Mouse (Mus musculus): ENCODE measurements around the gene Gpr35.
"Not testable (repeated sequence)": the region's sequence is repeated elsewhere in the genome, so short reads cannot be mapped to it uniquely, and the experiment has no call there.

Gpr35 gene

GRCm38 (mm10) chr1:92933611-92934010 lies 17.1 kb upstream of the Gpr35 start:
- no peak for DNase-seq (ENCODE audit: low spot score in 2 of 2)

- peak; percentile 87 to 92 for DNase-seq (ENCODE audit: low spot score in 2 of 2)
Observed at GRCm38 (mm10) chr1:92934182-92934827, 16.4 kb upstream of the Gpr35 start, which contains the start of gene Capn10. Gene Capn10, plus strand, starts transcription at chr1:92934376.

GRCm38 (mm10) chr1:92935054-92935962 lies 15.4 kb upstream of the Gpr35 start:
- DNase-seq (ENCODE audit: low spot score in 2 of 2), result peak; percentile 43 to 79

- DNase-seq (ENCODE audit: low spot score in 2 of 2), result no peak
Observed at GRCm38 (mm10) chr1:92935977-92936376, 14.7 kb upstream of the Gpr35 start.

DNA sequence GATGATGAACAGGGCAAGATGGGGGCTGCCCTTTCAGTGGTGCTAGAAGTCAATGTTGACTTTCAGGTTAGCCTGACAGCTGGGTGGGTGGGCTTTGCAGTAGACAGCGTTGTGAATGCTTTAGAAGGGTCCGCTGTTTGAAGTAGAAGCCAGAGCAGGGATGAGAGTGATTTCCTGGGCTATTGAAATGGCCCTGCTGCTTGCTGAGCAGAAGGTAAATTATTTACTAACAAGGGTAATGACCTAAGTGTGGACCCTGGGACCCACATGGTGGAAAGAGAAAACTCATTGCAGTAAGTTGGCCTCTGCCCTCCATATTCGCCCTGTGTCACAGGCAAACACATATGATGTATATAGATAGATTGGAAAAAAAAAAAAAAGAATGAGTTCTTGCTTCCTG lies 14.2 kb upstream of the Gpr35 start:
- DNase-seq (ENCODE audit: low spot score in 2 of 2), result no peak

GRCm38 (mm10) chr1:92937797-92938196 lies 12.9 kb upstream of the Gpr35 start:
- DNase-seq (ENCODE audit: low spot score in 2 of 2), result no peak

GRCm38 (mm10) chr1:92939746-92940145 lies 10.9 kb upstream of the Gpr35 start:
- no peak for DNase-seq (ENCODE audit: low spot score in 2 of 2)

DNA sequence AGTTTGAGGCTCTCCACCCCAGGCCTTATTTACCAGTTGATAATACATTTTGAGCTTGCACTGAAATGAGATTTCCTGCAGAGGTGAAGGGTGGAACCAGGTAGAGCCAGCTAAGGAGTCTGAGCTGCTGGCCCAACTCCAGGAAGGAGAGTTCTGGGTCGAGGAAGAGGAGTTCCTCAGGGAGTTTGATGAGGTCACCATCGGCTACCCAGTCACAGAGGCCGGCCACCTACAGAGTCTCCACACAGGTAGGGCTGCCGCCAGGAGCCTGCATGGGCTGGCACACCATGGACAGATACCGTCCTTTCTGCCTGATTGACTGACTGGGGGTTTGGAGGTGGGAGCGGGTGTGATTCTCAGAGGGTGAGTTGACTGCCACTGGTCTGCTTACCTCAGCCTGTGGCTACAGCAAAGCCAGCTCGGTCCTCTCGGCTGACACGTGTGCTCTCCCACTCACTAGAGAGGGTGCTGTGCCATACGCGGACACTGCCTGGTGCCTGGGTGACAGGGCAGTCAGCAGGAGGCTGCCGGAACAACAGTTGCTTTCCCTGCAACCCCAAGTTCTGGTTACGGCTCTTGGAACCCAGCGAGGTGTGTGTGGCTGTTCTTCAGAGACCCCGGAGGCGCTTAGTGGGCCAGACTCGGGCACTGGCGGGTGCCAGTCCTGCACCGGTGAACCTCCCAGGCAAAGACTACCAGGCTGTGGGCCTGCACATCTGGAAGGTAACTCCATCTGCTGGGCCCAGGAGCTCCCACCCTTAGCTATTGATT lies 7.3 kb upstream of the Gpr35 start:
- DNase-seq (ENCODE audit: low spot score in 2 of 2), result peak in 1 of 2 experiments; percentile 9

- peak in 1 of 2 experiments; percentile 5 for DNase-seq (ENCODE audit: low spot score in 2 of 2)
Observed at GRCm38 (mm10) chr1:92947966-92948365, 2.7 kb upstream of the Gpr35 start.

GRCm38 (mm10) chr1:92949426-92949825 lies 1.2 kb upstream of the Gpr35 start:
- DNase-seq (ENCODE audit: low spot score in 2 of 2), result peak in 1 of 2 experiments; percentile 55

DNA sequence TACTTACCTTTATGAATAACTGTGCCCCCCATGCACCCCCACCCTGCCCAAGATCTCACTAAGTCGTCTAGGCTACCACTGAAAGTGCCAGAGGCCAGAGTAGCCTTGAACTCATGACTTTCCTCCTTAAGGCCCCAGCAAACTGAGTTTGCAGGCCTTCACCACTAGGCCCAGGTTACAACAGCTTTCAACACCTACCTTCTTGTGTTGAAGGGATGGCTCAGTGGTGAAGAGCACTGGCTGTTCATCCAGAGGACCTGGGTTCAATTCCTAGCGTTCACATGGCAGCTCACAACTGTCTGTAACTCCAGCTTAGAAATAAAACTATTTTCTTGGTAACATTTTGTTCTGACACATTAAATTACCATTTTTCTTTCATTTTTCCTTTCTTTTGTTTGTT lies 3.0 kb downstream of the Gpr35 start:
- DNase-seq (ENCODE audit: low spot score in 2 of 2), result peak in 1 of 2 experiments; percentile 4

GRCm38 (mm10) chr1:92956571-92957335 lies 6.1 kb downstream of the Gpr35 start:
- peak; percentile 63 to 74 for DNase-seq (ENCODE audit: low spot score in 2 of 2)

DNA sequence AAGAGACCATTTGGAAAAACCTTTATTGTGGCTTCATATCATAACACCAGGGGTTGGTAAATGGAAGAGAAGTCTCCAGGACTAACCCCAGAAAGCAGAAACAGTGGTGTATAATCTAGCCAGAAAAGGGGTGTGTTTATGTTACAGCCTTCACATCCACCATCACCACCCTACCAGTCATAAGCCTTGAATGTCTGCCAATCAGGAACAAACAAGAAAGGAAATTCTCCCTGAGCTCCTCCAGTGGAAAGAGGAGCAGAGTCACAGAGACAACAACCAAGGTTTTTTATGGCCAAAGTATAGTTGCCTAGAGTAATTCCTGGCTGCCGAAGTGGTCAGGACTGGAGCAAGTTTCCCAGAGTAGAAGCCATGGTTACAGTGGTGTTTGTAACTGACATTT lies 8.3 kb downstream of the Gpr35 start:
- DNase-seq (ENCODE audit: low spot score in 2 of 2), result no peak

- DNase-seq (ENCODE audit: low spot score in 2 of 2), result not testable (repeated sequence)
Observed at GRCm38 (mm10) chr1:92970791-92971190, 20.1 kb downstream of the Gpr35 start.

DNA sequence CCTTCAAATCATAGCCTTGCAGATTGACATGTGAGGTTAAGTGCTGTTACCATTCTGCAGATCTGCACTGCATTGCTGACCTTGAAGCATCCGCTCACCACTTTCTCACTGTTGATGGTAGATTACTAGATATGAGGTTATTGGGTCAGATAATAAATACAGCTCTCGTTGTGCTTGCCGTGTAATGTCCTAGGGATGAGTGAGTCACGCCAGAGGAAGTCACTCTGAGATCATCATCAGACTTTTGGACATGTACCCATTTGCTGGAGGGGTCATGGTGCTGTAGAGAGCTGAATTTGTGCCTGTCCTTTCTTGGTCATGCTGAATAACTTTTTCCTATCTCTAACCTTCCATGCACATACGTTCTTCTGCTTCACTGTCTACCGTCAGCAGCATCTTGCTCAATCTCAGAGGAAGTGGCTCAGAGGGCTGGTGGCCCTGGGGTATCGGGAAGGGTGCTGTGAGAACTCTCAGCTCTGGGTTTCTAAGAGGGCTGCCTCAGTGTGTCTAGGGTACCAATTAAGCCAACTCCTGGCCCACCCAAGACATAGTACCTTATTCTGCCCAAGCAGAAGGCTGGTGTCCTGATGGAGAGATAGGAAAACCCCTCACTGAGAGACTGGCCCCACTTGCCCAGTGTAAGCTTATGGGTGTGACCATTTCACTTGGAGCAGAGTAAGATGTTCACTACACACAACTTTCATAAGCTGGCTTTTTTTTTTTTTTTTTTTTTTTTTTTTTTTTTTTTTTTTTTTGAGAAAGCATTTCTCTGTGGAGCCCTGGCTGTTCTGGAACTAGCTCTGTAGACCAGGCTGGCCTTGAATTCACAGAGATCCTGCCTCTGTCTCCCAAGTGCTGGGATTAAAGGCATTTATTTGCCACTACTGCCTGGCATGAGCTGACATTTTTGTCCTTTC lies 21.5 kb downstream of the Gpr35 start:
- DNase-seq (ENCODE audit: low spot score in 2 of 2), result no peak

GRCm38 (mm10) chr1:92972854-92973253 lies 22.2 kb downstream of the Gpr35 start:
- peak in 1 of 2 experiments; percentile 67 for DNase-seq (ENCODE audit: low spot score in 2 of 2)

DNA sequence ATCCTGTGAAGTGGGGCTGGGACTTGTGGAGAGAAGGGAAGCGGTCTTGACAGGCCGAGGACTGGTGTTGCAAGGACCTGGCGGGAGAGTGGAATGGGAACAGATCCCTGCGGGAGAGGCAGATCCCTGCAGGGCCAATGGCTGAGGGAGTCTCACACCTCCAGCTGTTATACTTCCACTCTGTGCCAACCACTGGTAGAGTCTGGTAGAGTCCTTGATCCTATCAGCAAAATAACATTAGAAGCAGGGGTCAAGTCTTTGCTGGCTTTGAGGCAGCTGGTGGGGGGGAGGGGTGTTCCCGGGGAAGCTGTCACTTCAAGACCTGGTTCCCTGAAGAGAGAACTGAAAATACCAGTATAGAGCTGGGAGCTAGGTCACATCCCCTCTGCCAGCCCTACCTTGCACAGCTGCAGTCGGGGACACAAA lies 25.5 kb downstream of the Gpr35 start:
- DNase-seq (ENCODE audit: low spot score in 2 of 2), result peak in 1 of 2 experiments; percentile 20

DNA sequence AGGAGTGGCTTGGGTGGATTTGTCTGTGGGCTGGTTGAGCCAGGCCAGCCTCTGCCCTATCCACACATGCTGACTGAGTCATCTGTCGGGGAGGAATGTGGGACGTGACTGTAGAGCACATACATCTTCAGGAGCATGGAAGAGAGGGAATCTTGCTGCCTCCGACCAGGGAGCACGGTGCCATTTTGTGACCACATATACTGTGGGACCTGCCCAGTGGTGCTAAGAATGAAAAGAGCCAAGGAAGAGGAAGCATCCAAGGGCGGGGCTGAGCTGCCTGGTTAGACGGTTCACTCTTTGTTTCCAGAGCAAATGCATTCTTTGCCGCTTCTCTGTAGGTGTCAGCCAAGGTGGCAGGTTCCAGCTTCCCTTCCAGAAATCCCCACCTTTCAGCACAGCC lies 28.0 kb downstream of the Gpr35 start:
- peak in 1 of 2 experiments; percentile 11 for DNase-seq (ENCODE audit: low spot score in 2 of 2)

GRCm38 (mm10) chr1:92979073-92979602 lies 28.5 kb downstream of the Gpr35 start:
- DNase-seq (ENCODE audit: low spot score in 2 of 2), result peak in 1 of 2 experiments; percentile 8
